Mouse (Mus musculus) neural tube, embryonic 10.5 days (tissue): Measurements from ENCODE around the gene Galnt16.

Experiments
- DNase-seq: peaks from one replicate; pipeline ENCODE4 v3.0.0-alpha.2; 2017; ENCODE audit warnings: low spot score; ENCODE audit errors: extremely low spot score

The Galnt16 gene

GRCm38 (mm10) chr12:80517977-80518376 lies at the start of gene Galnt16:
TSS of gene Galnt16 (plus strand) at chr12:80518277.
- DNase-seq: no peak

- no peak for DNase-seq
These were observed 47.9 kb upstream of the Galnt16 start for GRCm38 (mm10) chr12:80470206-80470605.

- DNase-seq: no peak
These were observed 46.2 kb upstream of the Galnt16 start for GRCm38 (mm10) chr12:80471926-80472325.

- DNase-seq: no peak
These were observed 44.3 kb upstream of the Galnt16 start for GRCm38 (mm10) chr12:80473731-80474130.

GRCm38 (mm10) chr12:80479986-80480385 lies 38.1 kb upstream of the Galnt16 start:
- no peak for DNase-seq

GRCm38 (mm10) chr12:80483397-80483796 lies 34.7 kb upstream of the Galnt16 start:
- no peak for DNase-seq

- DNase-seq: no peak
These were observed 24.8 kb upstream of the Galnt16 start for GRCm38 (mm10) chr12:80493311-80493710.

- DNase-seq: no peak
These were observed 22.4 kb upstream of the Galnt16 start for GRCm38 (mm10) chr12:80495691-80496090.

GRCm38 (mm10) chr12:80498356-80498755 lies 19.7 kb upstream of the Galnt16 start:
- no peak for DNase-seq

GRCm38 (mm10) chr12:80500506-80500905 lies 17.6 kb upstream of the Galnt16 start:
- no peak for DNase-seq

GRCm38 (mm10) chr12:80504718-80505117 lies 13.4 kb upstream of the Galnt16 start:
- DNase-seq: no peak

- no peak for DNase-seq
These were observed 10.9 kb upstream of the Galnt16 start for GRCm38 (mm10) chr12:80507041-80507745.

- DNase-seq: no peak
These were observed 298 bp downstream of the Galnt16 start for GRCm38 (mm10) chr12:80518393-80518756.

- peak; percentile 83 for DNase-seq
These were observed 912 bp downstream of the Galnt16 start for GRCm38 (mm10) chr12:80518757-80519620.

- DNase-seq: peak; percentile 75
These were observed 1.7 kb downstream of the Galnt16 start for GRCm38 (mm10) chr12:80519621-80520332.

- DNase-seq: no peak
These were observed 3.9 kb downstream of the Galnt16 start for GRCm38 (mm10) chr12:80522006-80522405.

- DNase-seq: no peak
These were observed 6.3 kb downstream of the Galnt16 start for GRCm38 (mm10) chr12:80524276-80524921.

GRCm38 (mm10) chr12:80525513-80525912 lies 7.4 kb downstream of the Galnt16 start:
- no peak for DNase-seq

- no peak for DNase-seq
These were observed 8.4 kb downstream of the Galnt16 start for GRCm38 (mm10) chr12:80526511-80526910.

- DNase-seq: no peak
These were observed 9.8 kb downstream of the Galnt16 start for GRCm38 (mm10) chr12:80527727-80528389.

GRCm38 (mm10) chr12:80530052-80530451 lies 12.0 kb downstream of the Galnt16 start:
- no peak for DNase-seq
